Mouse (Mus musculus) lung, postnatal 10 days (tissue): ENCODE data around the gene Mpv17l2.

Experiments used
- DNase-seq: peaks from one replicate; pipeline ENCODE4 v3.0.0; 2021

Mpv17l2 gene

DNA sequence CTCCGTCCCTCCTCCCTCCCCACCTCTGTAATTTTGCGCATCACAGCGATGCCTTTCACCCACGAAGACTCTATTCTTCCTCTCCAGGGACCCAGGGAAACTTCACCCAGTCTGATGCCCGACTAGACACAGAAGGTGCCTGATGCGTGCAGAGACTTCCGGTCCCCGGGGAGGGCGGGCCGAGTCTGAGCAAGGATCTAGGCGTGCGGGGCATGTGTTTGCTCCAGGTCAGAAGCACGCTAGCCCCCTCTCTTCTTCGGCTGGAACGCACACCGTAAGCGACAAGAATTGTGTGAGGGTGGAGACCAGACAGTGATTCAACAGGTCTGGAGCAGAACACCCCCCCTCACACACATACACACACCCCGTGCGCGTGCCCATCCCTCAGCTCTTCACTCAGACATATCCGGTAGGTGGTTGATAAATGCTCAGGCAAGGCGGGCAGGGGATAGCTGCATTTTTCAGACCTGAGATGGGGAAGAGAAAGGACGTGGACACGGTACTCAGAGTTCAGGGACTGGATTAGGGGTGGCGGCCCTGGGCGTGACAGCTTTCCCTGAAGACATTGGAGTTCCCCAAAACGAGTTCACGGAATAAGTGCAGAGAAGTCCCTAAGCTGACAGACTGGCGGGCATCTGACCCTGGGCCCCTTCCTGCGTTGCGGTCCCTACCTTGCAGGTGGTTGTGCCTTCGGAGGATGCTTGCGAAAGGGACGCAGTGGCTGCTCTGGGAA lies 5.3 kb upstream of the Mpv17l2 start:
- DNase-seq = peak; percentile 67

DNA sequence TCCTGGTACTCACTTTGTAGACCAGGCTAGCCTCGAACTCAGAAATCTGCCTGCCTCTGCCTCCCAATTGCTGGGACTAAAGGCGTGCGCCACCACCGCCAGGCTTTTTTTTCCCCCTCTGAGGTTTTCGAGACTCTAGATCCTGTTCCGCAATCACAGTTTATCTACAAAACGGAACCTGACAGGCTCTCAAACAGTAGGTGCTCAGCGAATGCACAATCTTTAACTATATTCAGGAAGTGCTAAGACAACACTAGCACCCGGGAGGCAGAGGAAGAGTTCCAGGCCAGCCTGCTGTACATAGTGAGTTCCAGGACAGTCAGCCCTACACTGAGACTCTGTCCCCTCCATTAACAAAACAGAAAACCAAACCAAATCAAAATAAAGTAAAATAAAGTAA lies 4.6 kb upstream of the Mpv17l2 start:
- no peak for DNase-seq

DNA sequence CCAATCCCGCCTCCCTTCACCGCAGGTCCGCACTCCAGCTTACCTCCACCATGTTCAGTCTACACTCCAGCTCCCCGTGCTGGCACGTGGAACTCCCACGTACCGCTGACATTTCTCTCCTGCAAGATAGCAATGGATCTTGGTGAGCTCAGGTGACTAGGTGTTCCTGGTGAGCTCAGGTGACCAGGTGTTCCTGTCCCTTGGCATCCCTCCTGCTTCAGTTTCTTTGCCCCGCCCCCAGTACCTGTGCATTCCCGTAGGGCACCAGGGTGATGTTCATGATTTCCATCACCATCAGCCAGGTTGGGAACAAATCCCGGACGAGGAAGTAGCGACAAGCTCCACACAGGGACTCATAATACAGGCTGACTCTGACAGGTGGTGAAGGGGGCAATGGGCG lies 3.9 kb upstream of the Mpv17l2 start:
- no peak for DNase-seq

DNA sequence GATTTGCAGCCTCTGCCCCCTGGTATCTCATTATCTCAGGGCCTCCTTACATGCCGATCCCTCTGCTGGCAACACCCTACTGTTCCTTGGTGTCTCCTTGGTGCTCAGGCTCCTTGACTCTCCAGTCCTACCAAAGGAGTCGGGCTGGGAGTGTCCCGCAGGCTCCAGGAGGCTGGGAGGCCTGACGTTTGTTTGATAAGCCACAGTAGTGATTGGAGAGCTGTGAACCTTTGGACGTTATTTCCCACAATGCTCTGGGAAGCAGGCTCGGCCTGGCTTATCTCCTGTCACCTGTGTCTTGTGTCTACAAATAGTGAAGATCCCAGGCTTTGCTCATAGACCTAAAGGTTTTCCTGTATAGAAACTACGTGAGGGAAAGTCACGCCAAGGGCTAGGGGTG lies 3.3 kb upstream of the Mpv17l2 start:
- no peak for DNase-seq

DNA sequence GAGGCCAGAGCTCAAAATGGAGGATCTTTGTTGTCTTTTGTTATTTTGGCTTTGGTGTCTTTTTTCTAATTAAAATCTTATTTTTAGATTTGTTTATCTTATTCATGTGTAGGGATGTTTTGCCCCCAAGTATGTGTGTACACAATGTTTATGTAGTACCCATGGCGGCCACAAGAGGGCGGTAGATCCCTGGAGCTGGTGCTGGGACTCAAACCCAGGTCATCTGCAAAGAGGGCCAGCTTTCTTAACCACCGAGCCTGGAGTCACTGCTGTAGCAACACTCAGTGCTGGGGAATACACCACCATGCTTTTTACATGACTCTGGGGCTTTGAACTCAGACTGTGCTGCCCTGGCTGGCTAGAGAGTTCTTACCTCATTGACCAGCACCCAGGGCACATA lies 2.6 kb upstream of the Mpv17l2 start:
- DNase-seq = peak; percentile 69

DNA sequence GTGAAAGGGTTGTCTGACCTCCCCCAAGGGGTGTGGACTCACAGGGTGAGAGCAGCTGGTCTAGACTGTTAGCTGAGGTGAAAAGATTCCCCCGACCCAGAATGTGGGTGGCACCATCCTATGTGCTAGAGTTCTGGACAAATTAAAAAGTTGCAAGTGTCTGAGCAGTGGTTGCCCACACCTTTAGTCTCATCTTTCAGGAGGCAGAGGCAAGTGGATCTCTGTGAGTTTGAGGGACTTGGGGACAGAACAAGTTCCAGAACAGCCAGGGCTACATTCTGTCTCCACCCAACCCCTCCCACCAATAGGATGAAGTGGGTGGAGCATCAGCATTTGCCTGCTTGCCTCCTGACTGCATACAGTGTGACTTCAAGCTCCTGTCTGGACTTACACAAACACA lies 1.4 kb upstream of the Mpv17l2 start:
- no peak for DNase-seq

DNA sequence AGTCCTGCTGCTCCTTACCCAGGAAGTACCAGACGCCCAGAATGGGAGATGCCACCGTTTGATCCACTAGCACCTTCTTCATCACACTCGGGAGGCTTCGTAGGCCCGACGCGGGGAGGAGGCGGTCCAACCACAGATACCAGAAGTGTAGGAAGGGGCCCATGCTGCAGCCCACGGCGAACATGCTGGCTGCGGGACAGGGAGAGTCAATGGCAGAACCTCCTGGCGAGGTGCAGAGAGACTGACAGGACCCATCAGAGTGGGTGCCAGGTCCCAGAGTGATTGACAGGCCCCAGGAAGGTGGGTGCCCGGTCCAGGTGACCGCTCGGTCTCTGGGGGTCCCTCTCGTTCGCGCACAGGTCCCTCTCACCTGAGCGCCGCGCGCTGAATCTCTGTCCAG lies 396 bp downstream of the Mpv17l2 start:
- DNase-seq = no peak

DNA sequence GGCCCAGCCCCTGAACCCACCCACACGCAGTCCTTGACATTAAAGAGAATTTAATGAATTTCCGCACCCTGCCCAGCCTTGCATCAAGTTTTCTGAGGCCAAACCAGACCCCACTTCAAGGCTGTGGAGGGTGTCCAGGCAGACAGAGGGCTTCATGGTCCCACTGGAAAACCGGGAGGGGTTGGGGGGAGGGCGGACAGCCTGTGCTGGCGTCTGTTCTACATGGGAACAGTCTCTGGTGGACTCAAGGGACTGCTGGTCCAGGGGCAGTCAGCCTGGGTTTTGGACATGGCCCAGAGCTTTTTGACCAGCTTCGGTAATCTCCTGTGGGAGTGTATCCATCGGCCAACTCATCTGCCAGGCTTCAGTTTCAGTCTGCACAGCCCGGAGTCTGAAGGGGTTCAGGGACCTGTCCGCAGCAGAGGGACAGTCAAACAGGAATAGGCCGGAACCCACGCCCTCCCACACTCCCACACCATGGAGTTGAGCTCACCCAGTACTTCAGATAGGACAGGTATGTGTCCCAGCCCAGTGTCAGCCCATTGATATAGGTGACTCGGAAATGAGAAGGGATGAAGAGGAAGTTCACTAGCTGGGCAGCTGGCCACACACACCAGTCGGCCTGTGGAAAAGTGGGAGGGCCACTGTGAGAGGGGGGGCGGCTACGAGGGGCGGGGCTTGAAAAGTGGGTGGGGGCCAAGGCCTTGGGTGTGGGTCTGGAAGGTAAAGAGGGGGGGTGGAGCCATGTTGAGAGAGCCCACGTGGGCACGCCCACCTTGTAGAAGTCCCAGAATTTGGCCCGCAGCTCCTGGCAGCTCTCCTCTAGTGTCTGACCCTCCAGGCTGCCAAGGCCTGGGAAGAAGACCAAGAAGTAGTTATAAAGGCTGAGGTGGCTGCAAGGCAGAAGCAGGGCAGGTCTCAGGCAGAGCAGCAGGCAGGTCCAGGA lies 1.9 kb downstream of the Mpv17l2 start:
- peak; percentile 72 for DNase-seq

DNA sequence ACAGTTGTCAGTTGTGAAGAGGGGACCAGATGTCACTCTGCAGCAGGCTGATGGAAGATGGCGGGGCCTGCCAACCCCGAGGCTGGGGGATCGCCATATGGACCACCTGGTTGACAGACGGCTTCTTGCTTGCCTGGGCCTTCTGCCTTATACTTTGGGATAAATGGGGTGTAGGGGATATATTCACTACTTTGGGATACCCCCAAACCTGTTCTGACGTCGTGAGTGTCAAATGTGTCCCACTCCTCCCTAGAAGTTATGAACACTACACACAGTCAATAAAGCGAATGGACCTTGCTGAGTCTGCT lies 2.5 kb downstream of the Mpv17l2 start:
- peak; percentile 5 for DNase-seq

DNA sequence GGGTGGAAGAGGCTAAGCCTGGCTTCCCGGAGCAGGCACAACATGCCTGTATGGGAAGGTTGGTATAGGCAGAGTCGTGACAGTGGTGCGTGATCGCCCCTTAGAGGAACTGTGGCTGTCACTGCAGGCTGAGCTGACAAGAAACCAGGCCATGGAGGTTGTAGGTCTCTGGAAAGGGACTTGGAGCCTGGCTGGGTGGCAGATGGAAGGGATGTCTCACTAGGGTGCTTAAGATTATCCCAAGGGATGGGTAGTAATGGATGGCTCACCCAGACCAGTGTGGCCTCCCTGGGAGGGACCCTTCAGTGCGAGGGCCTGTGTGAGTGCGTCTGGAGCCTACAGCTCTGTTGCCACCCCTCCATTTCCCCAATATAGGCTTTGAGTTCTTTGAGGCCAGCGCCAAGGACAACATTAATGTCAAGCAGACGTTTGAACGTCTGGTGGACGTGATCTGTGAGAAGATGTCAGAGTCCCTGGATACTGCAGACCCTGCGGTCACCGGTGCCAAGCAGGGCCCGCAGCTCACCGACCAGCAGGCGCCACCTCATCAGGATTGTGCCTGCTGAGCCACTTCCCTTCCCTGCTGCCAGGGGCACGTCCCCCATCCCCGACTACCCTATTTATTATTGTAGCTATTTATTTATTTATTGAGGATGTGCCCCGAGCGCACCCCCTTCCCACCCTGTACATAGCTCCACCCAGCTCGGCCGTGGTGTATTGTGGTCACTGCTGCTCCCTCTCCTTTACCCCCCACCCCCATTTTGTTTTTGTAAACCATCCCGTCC lies 3.0 kb downstream of the Mpv17l2 start:
- DNase-seq = peak; percentile 3

DNA sequence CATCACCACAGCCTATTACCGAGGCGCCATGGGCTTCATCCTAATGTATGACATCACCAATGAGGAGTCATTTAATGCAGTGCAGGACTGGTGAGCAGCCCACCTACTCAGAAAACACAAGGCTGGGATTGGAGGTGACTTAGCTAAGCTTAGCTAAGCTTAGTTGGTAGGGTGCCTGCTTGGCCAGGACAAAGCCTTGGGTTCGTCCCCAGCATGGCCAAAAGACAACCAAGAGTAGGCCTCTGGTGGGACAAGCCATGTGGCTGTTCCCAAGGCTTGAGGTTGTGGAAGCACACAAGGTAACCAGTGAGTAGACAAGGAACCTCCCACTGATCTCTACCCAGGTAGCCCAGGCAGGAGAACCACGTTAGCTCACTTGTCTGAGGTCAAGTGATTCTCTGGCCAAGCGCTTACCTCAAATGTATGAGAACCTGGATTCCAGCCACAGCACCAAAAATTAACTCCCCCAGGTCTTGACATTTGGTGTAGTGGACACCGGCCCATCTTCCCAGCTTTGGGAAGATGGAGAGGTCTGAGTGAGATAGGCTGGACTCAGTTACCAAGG lies 4.2 kb downstream of the Mpv17l2 start:
- no peak for DNase-seq

DNA sequence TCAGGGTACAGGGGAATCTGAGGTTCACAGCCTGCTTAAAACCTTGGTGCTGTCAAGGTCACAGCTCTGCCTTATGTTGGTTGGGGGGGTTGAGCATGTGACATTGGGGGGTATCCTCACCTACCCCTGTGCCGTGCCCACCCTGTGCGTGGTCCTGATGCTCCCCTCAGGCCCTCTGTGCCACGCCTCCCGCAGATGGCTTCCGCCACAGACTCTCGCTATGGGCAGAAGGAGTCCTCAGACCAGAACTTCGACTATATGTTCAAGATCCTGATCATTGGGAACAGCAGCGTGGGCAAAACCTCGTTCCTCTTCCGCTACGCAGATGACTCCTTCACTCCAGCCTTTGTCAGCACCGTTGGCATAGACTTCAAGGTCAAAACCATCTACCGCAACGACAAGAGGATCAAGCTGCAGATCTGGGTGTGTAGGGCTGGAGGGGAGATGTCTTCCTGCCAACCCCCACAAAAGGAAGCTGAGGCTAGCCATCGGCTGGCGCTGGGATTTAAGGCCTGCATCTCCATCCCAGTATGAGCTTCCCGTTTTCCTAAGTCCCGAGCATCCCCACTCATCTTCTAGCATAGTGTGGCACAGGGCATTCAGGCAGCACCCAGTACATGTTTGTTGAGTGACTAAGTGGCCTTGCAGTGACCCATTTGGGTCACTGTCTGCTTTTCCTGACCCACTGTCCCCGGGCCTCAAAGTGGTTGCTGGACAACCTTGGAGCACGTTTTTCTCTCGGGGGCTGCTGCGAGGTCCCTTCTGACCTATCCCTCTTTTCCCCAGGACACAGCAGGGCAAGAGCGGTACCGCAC lies 4.9 kb downstream of the Mpv17l2 start:
- peak; percentile 4 for DNase-seq

DNA sequence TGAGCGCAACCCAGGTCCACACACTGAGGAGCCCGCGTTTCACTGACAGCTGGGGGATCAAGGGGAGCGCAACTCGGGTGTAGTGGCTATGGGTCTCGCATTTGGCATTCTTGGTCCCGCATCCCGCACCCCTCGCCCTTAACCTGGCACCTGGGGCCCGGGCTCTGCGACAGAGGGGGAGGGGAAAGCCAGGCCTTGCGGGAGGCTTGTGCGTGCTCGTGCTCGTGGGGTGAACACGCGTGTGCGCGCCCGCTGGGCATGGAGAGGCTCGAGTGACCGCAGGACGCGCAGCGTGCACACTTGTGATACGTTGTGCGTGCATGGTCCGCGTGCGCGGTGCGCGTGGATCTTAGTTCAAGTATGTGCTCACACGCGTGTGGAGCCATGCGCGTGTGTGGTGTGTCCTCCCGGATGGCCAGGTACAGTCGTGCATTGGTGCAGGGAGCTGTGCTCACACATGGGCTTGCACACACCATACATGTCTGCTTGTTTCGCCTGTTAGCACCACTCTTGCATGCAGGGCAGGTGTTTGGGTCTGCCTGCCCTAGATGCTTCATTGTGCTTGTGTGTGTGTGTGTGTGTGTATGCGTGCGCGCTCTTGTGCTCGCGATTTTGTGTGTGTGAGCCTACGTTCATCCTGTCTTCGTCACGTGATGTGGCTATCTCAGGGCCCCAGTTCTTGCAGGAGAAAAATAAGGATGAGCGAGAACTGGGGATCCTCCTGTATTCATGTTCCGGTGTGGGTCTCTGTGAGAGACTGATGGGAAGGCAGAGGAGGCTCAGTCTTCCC lies 5.7 kb downstream of the Mpv17l2 start:
- DNase-seq = peak; percentile 84

DNA sequence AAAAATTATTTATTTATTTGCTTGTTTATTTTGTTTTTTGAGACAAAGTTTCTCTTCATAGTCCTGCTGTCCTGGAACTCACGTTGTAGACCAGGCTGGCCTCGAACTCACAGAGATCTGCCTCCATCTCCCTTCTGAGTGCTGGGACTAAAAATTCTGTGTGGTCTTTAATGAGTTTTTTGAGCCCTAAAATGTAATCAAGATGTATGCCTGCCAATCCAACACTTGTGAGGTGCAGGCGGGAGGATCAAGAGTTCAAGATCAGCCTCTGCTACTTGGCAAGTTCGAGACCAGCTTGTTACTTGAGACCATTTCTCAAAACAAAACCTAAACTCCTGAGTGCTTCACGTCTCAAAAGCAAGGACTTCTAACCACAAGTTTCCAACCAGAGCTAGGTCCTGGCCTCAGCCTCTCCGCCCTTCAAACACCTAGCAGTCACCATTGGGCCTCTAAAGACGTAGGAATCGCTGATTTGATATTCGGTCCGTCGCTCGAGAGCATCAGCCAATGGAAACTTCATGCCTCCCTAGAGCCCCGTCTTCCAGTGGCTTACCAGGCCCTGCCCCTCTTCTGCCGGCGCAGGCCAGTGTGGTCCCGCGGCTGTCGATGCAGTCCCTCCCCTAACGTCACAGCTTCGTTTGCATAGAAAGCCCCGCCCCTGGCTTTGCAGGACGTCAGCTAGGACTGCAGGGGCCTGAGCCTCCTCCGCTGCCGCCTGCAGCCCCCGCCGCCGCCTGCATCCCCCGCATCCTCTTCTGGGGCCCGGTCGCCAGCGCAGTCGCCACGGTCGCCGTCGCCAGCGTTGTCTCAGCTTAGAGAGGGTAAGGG lies 6.5 kb downstream of the Mpv17l2 start, which contains the start of gene Rab3a:
Gene Rab3a (plus strand): TSS at position 637 of the 828 bp plus-strand sequence.
- DNase-seq = peak; percentile 99

DNA sequence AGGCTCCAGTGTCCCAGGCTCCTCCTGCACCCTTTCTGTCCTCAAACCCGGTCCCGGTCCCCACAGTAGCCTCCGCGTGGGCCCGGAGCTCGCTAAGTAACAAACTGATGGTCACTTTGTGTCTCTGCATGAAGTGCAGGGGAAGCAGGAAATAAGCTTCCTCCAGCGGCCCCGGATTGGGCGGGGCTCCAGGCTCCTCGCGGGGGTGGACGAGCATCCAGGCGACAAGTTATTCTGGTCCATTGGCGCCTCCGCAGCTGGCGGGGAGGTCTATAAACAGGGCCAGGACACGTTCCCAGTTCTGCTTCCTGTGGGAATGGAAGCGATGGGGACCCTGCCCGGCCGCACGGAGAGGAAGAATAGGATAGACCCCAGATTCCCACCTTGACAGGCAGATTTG lies 7.6 kb downstream of the Mpv17l2 start:
- peak; percentile 96 for DNase-seq

DNA sequence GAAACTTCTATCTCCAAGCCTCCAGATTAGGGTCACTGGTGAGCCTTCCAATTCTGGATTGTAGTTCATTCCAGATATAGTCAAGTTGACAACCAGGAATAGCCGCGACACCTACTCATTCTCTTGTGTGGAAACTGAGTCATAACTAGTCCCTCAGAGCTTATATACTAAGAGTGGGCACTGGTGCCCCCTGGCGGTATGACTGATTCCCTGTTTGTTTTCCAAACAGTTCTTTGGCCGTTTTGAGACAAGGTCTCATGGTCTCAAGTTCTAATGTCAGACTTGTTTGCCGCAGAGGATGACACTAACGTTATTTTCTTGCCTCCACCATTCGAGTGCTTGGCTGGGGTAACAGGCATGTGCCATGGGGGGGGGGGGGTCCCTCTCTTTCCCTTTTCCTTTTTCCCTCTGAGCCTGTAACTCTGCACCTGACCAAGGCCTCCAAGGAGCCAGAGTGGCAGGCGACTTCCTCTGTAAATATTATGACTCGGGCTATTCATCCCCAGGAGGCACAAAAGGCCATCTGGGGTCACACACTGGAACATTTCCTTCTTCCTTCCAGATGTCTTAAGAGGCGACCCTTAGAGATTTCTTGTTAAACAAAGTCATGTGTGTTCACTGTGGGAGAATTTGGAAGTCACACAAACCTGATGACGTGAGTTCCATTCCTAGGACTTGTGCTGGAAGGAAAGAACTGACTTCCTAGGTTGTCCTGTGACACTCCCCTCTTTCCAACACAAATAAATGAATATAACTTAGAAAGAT lies 8.6 kb downstream of the Mpv17l2 start:
- peak; percentile 86 for DNase-seq

DNA sequence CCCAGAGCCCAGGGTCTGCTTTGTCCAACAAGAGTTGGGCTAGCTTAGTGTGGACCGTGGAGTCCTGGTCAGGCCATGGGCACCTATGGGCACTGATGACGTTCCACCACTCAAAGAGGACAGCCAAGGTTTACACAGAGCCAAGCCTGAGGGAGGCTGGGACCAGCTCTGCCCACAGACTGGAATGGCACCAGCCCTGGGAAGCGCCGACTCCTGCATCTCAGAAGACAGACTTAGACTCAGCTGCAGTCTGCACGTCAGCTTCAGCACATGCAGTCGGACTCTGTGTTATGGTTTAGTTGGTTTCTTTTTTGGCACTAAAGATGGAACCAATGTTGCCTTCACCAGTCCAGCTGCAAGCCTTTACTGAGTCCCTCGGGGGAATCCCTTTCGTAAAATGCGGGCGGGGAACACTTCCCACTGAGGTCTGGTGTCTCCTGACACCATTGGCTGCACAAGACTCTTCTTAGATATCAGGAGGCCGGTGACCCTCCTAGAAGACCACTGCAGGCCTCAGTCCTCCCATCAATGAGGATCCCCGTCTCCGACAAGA lies 10.5 kb downstream of the Mpv17l2 start:
- no peak for DNase-seq

DNA sequence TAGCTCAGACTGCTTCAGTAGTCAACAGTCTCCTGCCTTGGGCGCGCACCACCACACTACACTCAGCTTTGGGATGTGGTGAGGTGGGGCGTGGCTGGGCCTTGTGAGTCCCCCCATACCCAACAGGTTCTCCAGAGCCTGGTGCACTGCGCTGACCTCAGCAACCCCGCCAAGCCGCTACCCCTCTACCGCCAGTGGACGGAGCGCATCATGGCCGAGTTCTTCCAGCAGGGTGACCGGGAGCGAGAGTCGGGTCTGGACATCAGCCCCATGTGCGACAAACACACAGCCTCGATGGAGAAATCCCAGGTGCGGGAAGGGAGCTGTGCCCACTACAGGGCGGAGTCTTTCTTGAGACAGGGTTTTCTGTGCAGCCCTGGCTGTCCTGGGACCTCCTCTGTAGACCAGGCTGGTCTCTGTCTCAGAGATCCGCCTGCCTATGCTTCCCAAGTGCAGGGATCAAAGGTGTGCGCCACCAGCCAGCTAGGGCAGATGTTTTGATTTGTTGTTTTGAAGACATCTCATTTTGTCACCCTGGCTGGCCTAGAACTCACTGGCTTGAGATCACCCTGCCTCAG lies 11.6 kb downstream of the Mpv17l2 start:
- DNase-seq = peak; percentile 6
